Mouse (Mus musculus): ENCODE results near the gene Olfr1151.

DNA sequence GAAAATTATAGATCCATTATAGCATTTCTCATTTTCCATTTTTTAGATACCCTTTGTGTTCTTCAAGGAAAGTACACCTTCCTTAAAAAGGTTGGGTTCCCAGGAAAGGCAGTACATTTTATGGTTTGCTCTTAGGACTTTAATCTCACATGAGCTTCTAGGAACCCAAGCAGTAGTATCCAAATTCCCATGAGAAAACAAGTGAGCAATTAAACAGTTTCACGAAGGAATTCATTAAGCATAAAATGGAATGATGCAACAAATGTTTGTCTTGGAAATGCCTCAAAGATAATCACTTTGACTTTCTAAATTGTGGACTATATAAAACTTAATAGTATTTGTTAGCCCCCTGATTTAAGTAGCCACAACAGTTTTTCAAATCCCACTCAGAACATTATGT, 49.4 kb downstream of the Olfr1151 start, which contains the start of gene Olfr1154:
- no peak for TF ChIP-seq CTCF (IDR thresholded peaks at IDR 0.05; ENCODE audit: low read depth, low read length)
- TF ChIP-seq POLR2A (IDR thresholded peaks at IDR 0.05; ENCODE audit: extremely low read depth, insufficient read depth, low read length), result no peak

Data from liver, adult 2 months (tissue).